Mouse (Mus musculus): ENCODE data around the gene Slc2a12.

The Slc2a12 gene

DNA sequence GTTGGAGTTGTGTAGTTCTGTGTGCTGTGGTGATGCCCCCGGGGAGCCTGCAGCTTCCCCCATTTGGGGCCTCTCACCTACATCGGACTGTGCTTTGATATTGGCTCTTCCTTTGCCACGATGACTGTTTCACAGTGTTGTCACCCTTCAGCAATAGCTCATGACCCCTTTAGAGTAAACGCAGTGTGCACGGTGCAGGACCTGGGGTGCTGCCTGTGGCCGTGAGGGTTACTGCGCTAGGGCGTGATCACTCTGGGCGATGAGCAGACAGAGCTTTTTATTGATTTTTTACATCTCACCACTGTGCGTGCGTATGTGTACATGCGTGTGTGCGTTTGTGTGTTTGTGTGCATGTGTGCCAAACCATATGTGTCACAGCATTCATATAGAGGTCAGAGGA is 23.7 kb downstream of the Slc2a12 start:
- peak; percentile 77 for DNase-seq

- DNase-seq, result peak; percentile 59
Observed at GRCm38 (mm10) chr10:22674176-22674575, 29.4 kb downstream of the Slc2a12 start.

DNA sequence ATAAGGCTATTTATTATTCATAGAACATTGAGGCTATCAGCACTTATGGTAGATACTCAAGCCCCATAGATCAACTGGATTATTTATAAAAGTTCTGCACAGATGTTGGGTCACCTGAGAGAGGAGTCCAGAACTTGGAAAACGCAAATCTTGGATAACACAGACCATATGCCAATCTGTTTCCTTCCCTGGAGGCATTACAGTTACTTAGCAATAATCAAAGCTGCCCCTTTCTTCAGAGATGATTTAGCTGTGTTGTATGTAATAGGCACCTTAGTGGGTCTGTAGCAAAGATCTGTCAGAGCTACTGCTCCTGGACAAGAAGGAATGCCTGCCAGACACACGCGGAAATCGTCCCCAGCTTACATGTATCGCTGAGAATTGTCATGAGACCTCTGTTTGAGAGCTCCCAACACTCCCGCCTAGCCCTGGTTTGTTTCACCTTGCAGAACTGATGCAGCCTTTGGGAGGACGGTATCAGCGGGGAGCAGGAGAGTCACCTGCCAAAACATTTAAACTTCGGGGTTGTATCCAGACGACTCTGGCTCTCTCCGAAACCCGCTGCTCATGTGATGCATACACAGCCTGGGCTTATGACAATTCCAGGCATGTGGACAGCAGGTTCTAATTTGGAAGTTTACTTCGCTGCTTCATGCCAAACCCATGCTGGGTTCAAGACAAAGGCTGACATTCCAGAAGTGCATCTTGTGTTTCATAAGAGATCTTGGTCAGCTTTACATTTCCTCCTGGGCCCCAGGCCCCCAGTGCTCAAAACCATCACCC is 31.2 kb downstream of the Slc2a12 start:
- peak; percentile 93 for DNase-seq

- DNase-seq, result no peak
Observed at GRCm38 (mm10) chr10:22696236-22696635, 51.4 kb downstream of the Slc2a12 start.

GRCm38 (mm10) chr10:22696864-22697263 is 52.1 kb downstream of the Slc2a12 start:
- DNase-seq, result peak; percentile 78

DNA sequence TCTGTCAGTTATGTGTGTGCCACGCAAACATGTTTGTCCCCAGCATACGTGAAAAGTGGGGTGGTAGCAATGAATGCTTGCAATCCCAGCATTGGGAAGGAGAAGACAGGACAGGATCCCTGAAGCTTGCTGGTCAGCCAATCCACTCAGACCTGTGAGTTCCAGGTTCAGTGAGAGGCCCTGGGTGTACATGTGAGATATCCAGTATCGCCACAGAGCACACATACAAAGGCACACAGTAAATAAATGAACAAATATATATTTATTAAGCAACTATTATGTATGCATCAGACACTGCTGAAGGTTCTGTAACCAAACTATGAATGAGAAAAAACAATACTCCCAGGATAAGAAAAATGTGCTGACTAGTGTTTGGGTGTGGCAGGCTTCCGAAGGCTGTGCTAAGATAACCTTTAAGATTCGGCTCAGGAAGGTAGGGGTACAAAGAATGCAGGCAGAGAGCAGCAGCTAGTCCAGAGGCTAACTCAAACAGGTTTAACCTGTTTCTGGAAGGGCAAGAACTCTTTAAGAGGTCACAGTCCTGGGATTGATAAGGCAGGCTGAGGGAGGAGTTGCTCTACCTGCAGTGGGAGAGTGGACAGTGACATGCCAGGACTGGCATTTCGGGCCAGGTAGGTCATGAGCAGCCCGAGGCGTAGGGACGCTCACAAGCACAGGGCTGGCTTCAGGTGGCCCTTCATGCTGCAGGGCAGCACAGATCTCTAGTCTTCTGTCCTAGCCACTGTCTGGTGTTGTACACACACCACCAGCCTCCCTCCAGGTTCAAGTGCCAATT is 53.5 kb downstream of the Slc2a12 start:
- DNase-seq, result peak; percentile 84

- peak; percentile 95 for DNase-seq
Observed at GRCm38 (mm10) chr10:22699487-22700335, 54.9 kb downstream of the Slc2a12 start.

DNA sequence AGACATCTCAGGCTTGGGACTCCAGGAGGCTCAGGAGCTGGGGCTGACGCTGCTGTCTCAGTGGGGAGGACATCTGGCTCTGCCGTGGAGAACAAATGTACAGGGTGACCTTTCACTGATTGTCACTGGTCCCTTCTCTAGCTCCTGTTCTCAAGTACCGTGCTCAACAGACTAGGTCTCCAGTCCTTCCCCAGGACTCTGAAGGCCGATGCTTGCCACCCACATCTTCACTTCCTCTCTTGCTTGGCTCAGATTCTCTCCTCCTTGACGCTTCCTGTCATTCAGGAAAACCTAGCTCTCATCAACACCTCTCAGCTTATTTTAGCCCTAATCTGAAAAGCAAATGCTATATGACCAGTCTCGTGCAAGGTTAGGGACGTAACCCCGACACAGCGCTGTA is 56.0 kb downstream of the Slc2a12 start:
- peak; percentile 92 for DNase-seq

- DNase-seq, result peak; percentile 87
Observed at GRCm38 (mm10) chr10:22701485-22702315, 56.9 kb downstream of the Slc2a12 start.

DNA sequence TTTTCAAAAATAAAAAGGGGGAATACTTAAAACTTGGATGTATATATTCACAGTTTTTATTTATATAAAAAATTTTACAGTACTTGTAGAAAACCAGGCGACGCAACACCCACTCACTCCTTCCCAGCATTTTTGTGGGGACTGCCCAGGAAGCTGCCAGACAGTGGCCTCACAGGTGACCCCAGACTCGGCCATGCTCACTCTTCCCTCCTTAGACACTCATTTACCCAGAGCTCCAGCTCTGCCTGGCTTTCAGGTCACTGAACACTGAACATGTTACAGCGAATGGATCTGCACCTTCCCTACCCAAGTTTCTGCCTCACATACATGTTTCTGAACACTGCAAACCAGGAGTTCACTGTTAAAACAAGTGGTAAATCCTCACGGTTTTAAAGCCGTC is 59.0 kb downstream of the Slc2a12 start:
- DNase-seq, result peak; percentile 28

DNA sequence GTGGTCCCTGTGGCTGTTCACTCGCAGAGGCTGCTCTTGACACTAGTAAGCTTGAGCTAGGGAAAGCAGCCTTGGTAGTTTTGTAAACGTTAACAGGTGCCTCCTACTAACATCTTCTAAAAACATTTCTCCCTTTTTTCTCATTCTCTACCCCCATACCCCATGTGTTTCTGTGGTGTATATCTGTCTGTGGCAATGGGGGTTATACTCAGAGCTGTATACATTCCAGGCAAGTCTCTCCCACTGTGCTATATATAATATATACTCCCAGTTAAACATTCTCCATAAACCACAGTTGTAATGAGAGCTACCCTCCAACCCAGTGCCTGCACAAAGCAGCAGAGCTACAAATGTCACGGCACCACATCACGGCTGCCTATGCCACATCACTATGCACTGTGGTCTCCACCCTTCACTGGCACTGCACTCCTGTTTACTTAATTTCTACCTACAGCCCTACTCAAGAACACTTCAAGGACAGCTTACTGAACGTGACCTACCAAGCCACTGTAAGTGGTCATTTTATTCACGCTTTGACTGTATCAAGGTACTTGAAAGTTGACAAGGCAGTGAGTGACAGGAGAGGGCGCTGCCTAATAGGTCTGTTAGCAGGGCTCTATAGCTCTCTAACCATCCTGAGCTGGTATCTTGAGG is 63.5 kb downstream of the Slc2a12 start:
- peak; percentile 66 for DNase-seq

DNA sequence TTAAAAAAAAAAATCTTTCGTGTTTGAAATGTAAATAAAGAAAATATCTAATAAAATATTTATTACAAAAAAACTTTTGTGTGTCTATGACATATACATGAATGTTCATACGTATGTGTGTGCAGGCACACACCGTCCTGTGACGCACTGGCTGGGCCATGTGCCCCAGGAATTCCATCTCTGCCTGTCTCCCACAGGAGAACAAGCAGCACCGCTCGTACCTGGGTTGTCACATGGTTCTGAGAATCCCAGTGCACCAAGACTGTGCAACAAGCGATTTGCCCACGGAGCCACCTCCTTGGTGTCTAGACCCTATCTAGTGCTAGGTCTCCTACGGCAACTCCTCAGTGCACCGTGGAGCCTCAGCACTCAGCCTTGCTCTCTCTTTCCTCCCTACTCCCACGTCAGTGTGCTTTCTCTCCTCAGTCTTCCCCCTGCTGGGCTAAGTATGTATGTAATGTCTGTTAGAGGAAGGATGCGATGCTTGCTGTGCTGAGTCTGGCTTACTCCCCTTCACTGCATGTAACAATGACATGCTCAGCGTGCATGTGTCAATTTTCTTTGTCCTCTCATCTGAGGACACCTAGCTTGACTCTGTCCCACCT is 65.5 kb downstream of the Slc2a12 start:
- DNase-seq, result peak; percentile 63

DNA sequence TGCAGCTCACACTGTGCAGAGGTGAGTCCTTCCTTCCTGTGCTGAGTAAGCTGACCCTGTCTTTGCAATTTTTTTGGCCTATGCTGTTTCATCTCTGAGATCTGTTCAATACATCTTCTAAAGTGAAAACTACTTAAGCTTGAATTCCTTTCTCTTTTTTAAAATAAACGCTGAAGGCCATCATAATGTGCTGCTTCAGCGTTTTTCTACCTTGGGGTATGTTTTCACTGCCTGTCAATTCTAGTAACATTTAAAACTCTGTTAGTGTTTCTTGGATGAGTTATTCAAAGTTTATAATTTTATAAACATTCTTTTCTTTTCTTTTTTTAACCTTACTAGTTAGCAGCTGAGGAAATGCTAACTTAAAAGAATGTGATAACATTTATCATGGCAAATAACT is 68.1 kb downstream of the Slc2a12 start:
- no peak for DNase-seq

- peak; percentile 91 for DNase-seq
Observed at GRCm38 (mm10) chr10:22714520-22714919, 69.7 kb downstream of the Slc2a12 start.

- DNase-seq, result peak; percentile 76
Observed at GRCm38 (mm10) chr10:22718475-22718874, 73.7 kb downstream of the Slc2a12 start.

- DNase-seq, result peak; percentile 86
Observed at GRCm38 (mm10) chr10:22720781-22721529, 76.1 kb downstream of the Slc2a12 start.

DNA sequence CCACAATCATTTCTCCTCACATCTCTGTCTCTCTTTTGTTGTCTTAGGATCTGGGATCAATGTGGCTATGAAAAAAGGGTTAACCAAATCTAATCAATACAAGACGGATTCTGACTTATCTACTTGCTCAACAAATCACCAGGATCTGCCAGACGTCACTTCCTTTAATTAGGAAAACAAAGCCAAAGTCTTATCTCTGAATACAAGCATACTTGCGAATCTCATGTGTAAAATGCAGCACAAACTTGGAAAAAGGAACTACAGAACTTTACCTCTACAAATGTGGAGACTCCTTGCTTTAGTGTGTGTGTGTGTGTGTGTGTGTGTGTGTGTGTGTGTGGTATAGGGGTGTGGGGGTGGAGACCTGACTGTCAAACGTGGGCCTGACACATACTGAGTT is 80.4 kb downstream of the Slc2a12 start:
- DNase-seq, result no peak

DNA sequence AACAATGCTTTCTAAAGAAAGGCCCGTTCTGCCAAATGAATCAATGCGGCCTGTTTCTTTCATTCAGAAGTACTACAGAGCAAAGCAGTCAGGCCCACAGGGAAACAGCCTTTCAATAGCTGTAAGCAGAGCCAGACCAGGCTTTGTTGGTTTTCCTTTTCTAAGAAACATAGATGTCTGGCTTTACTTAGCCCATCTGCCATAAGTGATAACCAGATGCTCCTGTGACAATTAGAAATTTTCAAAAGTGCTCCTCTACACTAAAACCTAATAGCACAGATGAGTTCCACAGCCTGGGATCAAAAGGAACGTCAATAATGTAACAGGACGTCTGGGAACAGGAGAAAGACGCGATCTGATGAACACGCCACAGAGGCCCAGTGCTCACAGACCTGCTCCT is 81.5 kb downstream of the Slc2a12 start:
- no peak for DNase-seq

- DNase-seq, result no peak
Observed at GRCm38 (mm10) chr10:22728257-22728656, 83.4 kb downstream of the Slc2a12 start.

- no peak for DNase-seq
Observed at GRCm38 (mm10) chr10:22730266-22730991, 85.6 kb downstream of the Slc2a12 start.

Measured in heart, adult 11 months (tissue).